Mouse (Mus musculus) olfactory bulb, adult 2 months (tissue): Measurements from ENCODE around the gene Evi2b.

Source experiments
- CTCF ChIP-seq: fragments of 200-500 bp; IDR thresholded peaks from 2 replicates; pipeline ENCODE4 v1.5.1; 2012; ENCODE audit warnings: low read depth, mild to moderate bottlenecking, low read length, moderate library complexity; ENCODE audit not compliant: insufficient read depth
- POLR2A ChIP-seq: fragments of 200-500 bp; IDR thresholded peaks from 2 replicates; pipeline ENCODE4 v1.6.1; 2012; ENCODE audit warnings: mild to moderate bottlenecking, low read depth, low read length, moderate library complexity; ENCODE audit not compliant: insufficient read depth

DNA sequence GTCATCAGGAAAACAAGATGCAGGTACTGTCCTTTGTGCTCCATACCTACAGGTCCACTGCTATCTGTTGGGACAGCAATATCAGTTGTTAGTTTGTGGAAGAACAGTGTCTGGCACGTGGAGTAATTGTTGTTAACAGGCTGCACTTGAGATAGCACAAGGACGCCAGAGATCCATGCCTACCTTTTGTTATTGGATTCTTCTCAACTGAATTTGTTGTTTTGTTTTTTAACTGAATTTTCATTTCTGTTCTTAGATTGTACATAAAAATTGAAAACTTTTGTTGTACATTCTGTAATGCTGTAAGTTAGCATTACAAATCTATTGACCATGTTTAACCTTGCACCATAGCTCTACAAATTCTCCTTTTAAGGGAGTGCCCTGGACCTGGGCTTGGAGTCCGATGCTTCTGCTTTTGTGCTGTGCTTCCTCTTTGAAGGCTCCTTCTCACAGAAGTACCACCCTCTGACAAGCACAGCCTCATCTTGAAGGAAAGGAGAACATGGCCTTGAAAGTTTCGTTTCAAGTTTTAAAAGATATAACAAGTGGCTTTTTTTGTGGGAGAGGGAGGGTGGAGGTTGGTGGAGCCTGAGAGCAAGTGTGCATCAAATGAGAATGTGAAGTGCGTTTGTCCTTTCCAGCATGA lies 4.3 kb upstream of the Evi2b start:
- no peak for TF ChIP-seq POLR2A
- TF ChIP-seq CTCF: no peak
